Mouse (Mus musculus) embryonic facial prominence, embryonic 13.5 days (tissue): ENCODE measurements around the gene Yme1l1. TPM values are rescaled to one million over a fixed set of nuclear protein-coding genes. Genes with fewer than 3 reads are reported as not detected.

Source experiments
- ATAC-seq: fragments of 200-750 bp; cut with Nextera tagmentation; 2 replicates; pipeline ENCODE4 v1.8.0; 2017; ENCODE audit warnings: low read depth; ENCODE audit not compliant: insufficient number of reproducible peaks, insufficient read depth, low FRiP score, low TSS enrichment
- H3K27ac ChIP-seq: fragments of 300-500 bp; sonication (generic); 2 replicates; pipeline ENCODE4 v1.5.1; 2015; ENCODE audit warnings: moderate library complexity, mild to moderate bottlenecking, inconsistent platforms
- H3K27me3 ChIP-seq: fragments of 300-500 bp; sonication (generic); 2 replicates; pipeline ENCODE4 v1.6.1; 2015; ENCODE audit warnings: mild to moderate bottlenecking, inconsistent platforms
- H3K36me3 ChIP-seq: fragments of 300-500 bp; sonication (generic); 2 replicates; pipeline ENCODE4 v1.6.1; 2015; ENCODE audit warnings: mild to moderate bottlenecking, inconsistent platforms
- H3K4me1 ChIP-seq: fragments of 300-500 bp; sonication (generic); 2 replicates; pipeline ENCODE4 v1.6.1; 2015; ENCODE audit warnings: inconsistent platforms
- H3K4me2 ChIP-seq: fragments of 300-500 bp; sonication (generic); 2 replicates; pipeline ENCODE4 v1.6.1; 2015; ENCODE audit warnings: moderate library complexity, mild to moderate bottlenecking, inconsistent platforms
- H3K4me3 ChIP-seq: fragments of 300-500 bp; sonication (generic); 2 replicates; pipeline ENCODE4 v1.5.1; 2015; ENCODE audit warnings: mild to moderate bottlenecking, inconsistent platforms
- H3K9ac ChIP-seq: fragments of 300-500 bp; sonication (generic); 2 replicates; pipeline ENCODE4 v1.6.1; 2015; ENCODE audit warnings: mild to moderate bottlenecking, inconsistent platforms
- H3K9me3 ChIP-seq: fragments of 300-500 bp; sonication (generic); 2 replicates; pipeline ENCODE4 v1.6.1; 2016; ENCODE audit warnings: inconsistent platforms
- WGBS: fragments of 180-500 bp; shearing (Covaris S2); methylation state at CpG from one replicate; pipeline ENCODE4 v1.1.7; 2015; ENCODE audit warnings: mixed read lengths; 5-methylcytosine and 5-hydroxymethylcytosine counted together
- polyA plus RNA-seq: library from polyadenylated mRNA; unstranded; fragments of >200 nt; fragmentation: Nextera tagmentation; extraction: Ambion mirVana; gene quantifications from 2 replicates; pipeline ENCODE4 v1.2.1, GENCODE M21; 2015

Yme1l1 gene
- polyA plus RNA-seq: 81.1 and 89.1 TPM in 2 replicates

DNA sequence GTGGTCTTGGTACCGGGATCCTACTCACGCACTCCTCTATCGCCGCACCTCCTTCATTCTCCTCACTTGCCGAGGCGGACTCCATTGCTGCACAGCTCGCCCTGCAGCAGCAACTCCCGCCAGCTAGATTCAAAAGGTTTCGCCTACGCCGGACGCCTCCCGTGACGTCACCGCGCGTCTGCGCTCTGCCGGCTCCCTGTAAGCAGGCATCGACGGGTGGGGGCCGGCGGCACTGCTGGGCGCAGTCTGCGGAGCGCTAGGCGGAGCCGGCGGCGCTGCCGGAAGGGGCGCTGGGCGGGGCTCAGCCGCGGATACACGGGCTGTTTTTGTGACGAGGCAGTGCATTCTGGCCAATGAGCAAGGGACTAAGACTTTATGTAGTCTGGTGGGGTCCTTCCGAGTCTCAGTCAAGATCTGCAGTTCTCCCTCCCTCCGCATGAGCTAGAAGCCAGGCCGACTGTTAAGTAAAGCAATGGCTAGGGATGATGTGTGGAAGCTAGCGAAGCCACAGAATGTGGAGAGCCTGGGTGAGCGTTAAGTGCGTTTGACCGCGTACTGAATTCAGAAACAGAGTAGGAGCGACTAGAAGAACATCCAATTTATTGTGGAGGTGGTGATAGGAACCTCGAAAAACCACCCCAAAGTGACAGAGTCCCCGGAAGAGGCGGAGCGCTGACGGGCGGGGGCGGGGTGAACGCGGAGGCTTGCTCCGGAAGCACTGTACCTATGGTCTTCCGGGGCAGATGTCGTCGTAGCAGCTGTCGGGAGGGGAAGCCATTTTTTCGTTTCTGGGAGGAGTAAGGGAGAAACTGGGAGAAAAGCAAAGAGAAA is at the start of gene Yme1l1, which contains the start of gene Mastl:
Yme1l1 (plus strand) TSS at position 593 of the 831 bp plus-strand sequence.
Mastl (minus strand) TSS at position 248 of the 831 bp plus-strand sequence.
- H3K27me3 ChIP-seq: no peaks in the 10 kb centered on the region
- peaks cover 25% of the 10 kb centered on the region for H3K4me1 ChIP-seq
- 0% methylated on average over 61 of the region's 61 CpGs for WGBS
- H3K4me2 ChIP-seq: peak within 1 kb of the TSS; percentile 85
- H3K9me3 ChIP-seq: no peaks in the 10 kb centered on the region
- peak; percentile 99 for ATAC-seq
- H3K27ac ChIP-seq: peak within 1 kb of the TSS; percentile 99
- H3K9ac ChIP-seq: peak within 1 kb of the TSS; percentile 76
- H3K36me3 ChIP-seq: peaks cover 2% of the 10 kb centered on the region
- H3K4me3 ChIP-seq: peak within 1 kb of the TSS; percentile 59

DNA sequence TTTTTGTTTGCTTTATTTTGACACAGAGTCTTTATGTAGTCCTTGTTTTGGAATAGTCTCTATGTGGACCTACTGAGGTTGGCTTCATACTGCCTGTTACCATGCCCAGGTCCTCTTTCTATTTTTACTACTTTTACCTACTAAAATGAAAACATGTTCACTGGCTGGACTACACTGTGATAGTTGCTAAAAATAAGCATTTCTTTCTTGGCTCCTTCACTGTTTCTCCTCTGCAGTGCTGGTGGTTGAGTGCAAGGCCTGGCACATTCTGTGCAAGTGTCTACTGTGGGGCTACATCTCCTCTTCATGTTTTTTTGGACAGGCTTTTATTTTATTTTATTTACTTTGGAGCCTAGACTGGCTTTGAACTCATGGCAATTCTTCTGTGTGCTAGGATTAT is 36.6 kb upstream of the Yme1l1 start:
- no peaks in the 10 kb centered on the region for H3K27me3 ChIP-seq
- no peak overlapping the region for H3K9ac ChIP-seq
- H3K4me3 ChIP-seq: no peak overlapping the region
- no peak overlapping the region for H3K27ac ChIP-seq
- H3K36me3 ChIP-seq: peaks cover 30% of the 10 kb centered on the region
- no peaks in the 10 kb centered on the region for H3K9me3 ChIP-seq
- no peak overlapping the region for H3K4me2 ChIP-seq
- ATAC-seq: no peak
- no peaks in the 10 kb centered on the region for H3K4me1 ChIP-seq

GRCm38 (mm10) chr2:23155199-23155621 is 959 bp upstream of the Yme1l1 start:
- H3K9ac ChIP-seq: peak overlapping the region; percentile 76
- H3K4me2 ChIP-seq: peak overlapping the region; percentile 85
- H3K27ac ChIP-seq: peak overlapping the region; percentile 99
- no peaks in the 10 kb centered on the region; the same call in 1 of the 2 replicates for H3K36me3 ChIP-seq
- H3K4me1 ChIP-seq: peaks cover 25% of the 10 kb centered on the region
- H3K4me3 ChIP-seq: peak overlapping the region; percentile 59
- WGBS: 6% methylated on average over 5 of the region's 5 CpGs
- ATAC-seq: no peak
- no peaks in the 10 kb centered on the region for H3K27me3 ChIP-seq
- H3K9me3 ChIP-seq: no peaks in the 10 kb centered on the region

GRCm38 (mm10) chr2:23156608-23157081 is 476 bp downstream of the Yme1l1 start:
- peak overlapping the region; percentile 85 for H3K4me2 ChIP-seq
- no peaks in the 10 kb centered on the region for H3K9me3 ChIP-seq
- peak overlapping the region; percentile 99 for H3K27ac ChIP-seq
- H3K4me1 ChIP-seq: peaks cover 25% of the 10 kb centered on the region
- no peaks in the 10 kb centered on the region for H3K27me3 ChIP-seq
- WGBS: 1% methylated on average over 17 of the region's 17 CpGs
- H3K4me3 ChIP-seq: peak overlapping the region; percentile 59
- peaks cover 8% of the 10 kb centered on the region for H3K36me3 ChIP-seq
- peak overlapping the region; percentile 76 for H3K9ac ChIP-seq
- no peak for ATAC-seq

DNA sequence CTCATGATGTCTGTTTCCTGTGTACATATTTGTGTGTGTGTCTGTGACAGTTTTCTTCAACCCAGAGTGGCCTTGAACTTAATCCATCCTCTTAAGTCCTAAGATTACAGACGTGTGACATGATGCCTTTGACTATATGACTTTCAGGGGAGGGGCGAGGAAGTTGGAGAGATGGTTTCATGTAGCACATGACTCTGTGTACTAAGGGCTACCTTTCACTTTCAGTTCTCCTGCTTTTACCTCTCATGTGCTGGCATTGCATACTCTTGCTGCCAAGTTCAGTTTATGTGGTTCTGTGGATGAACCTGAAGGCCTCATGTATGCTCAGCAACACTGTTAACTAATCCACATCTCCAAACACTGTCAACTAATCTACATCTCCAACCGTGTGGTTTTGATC is 16.1 kb downstream of the Yme1l1 start:
- no peak overlapping the region for H3K27ac ChIP-seq
- H3K9me3 ChIP-seq: no peaks in the 10 kb centered on the region
- no peak overlapping the region for H3K4me2 ChIP-seq
- H3K36me3 ChIP-seq: peaks cover 72% of the 10 kb centered on the region
- no peaks in the 10 kb centered on the region for H3K4me1 ChIP-seq
- no peak overlapping the region for H3K9ac ChIP-seq
- H3K4me3 ChIP-seq: no peak overlapping the region
- H3K27me3 ChIP-seq: no peaks in the 10 kb centered on the region
- no peak for ATAC-seq
- WGBS: 83% methylated on average over 3 of the region's 3 CpGs

DNA sequence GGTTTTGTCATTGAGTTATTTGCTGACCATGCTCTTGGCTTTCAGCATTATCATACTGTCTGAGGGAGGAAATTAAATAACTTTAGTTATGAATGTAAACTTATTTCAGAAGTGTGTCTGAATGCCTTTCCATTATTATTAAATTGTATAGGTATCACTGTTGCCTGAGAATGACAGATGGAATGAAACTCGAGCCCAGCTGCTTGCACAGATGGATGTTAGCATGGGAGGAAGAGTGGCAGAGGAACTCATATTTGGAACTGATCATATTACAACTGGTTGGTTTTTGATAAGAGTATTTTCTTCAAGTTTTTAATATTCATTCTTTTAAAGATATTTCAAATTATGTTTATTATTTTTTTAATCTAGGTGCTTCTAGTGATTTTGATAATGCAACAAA is 38.2 kb downstream of the Yme1l1 start:
- no peaks in the 10 kb centered on the region for H3K9me3 ChIP-seq
- no peak for ATAC-seq
- H3K4me1 ChIP-seq: no peaks in the 10 kb centered on the region
- H3K4me2 ChIP-seq: no peak overlapping the region
- no peak overlapping the region for H3K4me3 ChIP-seq
- H3K36me3 ChIP-seq: peaks cover 63% of the 10 kb centered on the region
- 89% methylated on average over 1 of the region's 1 CpGs for WGBS
- H3K27me3 ChIP-seq: no peaks in the 10 kb centered on the region
- H3K9ac ChIP-seq: no peak overlapping the region
- no peak overlapping the region for H3K27ac ChIP-seq

DNA sequence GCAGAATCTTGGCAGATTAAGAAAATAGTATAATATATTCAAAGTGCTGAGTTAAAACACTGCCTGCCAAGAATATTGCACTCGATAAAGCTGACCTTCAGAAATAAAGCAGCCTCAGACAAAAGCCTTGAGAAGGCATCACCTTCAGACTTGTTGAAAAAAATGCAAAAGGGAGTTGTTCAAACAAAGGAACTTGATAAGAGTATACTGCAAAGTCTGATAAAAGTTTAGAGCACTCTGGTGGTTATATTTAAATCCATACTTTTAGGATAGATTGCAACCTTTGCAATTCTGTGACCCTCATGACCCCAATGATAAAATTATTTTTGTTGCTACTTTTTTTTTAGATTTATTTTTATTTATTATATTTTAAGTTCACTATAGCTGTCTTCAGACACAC is 44.9 kb downstream of the Yme1l1 start:
- Histone ChIP-seq H3K27me3 (no peaks in the 10 kb centered on the region), H3K27ac (no peak overlapping the region), H3K4me1 (no peaks in the 10 kb centered on the region), H3K9ac (no peak overlapping the region), H3K4me2 (no peak overlapping the region), H3K36me3 (peaks cover 24% of the 10 kb centered on the region), H3K9me3 (no peaks in the 10 kb centered on the region), H3K4me3 (no peak overlapping the region)
- WGBS: 95% methylated on average over 1 of the region's 1 CpGs
- ATAC-seq: no peak

DNA sequence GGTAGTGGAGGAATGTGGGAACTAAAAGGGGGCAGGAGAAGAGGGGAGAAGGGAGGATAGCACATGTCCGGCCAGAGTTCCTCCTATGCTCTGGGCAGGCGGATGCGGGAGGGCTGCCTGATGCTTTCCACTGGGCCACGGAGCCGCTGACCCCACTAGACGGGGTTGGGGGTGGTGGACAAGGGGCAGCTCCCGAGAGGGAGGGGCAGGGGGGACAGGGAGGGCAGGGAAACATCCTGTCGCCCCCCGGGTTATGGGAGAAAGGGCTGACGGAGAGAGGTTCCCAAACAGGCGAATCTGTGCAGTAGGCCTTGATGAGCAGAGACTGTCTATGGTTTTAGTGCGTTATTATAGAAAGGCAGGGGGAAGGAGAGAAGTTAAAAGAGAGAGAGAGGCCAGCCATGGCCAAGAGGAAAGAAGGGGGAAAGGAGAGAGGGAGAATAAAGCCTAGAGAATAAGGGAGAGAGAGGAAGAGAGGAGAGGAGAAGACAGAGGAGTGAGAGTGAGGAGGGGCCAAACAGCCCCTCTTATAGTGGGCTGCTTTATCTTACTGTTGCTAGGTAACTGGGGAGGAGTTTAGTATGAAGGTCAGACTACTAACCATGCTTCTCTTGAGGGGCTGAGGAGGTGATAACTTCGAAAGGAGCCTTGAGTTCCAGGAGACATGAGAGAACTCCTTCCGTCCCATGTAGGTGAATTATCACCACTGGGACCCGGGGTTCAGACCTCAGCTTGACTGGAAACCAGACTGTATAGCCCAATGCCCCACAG is 46.9 kb downstream of the Yme1l1 start:
- no peaks in the 10 kb centered on the region for H3K9me3 ChIP-seq
- H3K4me2 ChIP-seq: no peak overlapping the region
- peaks cover 17% of the 10 kb centered on the region for H3K36me3 ChIP-seq
- WGBS: 58% methylated on average over 15 of the region's 15 CpGs
- no peaks in the 10 kb centered on the region for H3K4me1 ChIP-seq
- H3K27me3 ChIP-seq: no peaks in the 10 kb centered on the region
- H3K4me3 ChIP-seq: no peak overlapping the region
- no peak overlapping the region for H3K9ac ChIP-seq
- no peak overlapping the region for H3K27ac ChIP-seq
- ATAC-seq: no peak

DNA sequence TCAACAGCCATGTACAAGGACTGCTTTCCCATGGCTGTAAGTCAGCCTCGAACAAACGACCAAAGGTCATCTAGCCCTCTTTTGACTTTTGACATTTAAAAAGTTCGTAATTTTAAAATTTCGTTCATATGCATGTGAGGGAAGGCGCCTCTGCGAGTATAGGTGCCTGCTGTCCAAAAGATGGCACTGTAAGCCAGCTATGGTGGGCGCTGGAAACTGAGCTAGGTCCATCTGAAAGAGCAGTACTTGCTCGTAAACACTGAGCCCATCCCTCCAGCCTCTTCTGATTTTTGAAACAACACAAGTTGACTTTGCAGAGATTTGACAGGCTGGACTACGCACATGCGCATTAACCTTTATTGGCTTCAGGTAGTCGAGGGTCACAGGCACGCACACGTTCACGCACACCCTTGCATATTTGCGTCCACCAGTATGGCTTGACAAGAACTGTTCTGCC is 50.9 kb downstream of the Yme1l1 start, which contains the start of gene 4931423N10Rik:
4931423N10Rik (plus strand) TSS at position 407 of the 457 bp plus-strand sequence.
- 77% methylated on average over 15 of the region's 15 CpGs for WGBS
- no peaks in the 10 kb centered on the region for H3K9me3 ChIP-seq

DNA sequence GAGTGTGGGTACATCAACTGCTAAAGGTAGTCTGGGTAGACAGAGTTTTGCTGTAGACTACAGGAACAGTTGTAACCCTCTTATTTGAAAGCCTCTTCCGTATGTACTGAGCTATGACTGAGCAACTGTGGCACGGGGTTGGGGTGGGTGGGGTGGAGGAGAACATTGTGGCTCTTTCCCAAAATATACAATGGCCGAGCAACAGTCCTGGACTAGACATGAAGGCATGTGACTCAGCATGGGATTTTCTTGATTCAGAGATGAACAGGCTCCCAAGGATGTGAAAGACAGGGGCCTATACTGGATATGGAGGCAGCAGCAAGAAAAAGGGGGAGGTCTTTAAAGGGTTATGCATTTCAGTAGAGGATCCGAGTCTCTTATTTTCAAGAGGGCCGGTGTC is 57.5 kb downstream of the Yme1l1 start:
- no peak overlapping the region for H3K9ac ChIP-seq
- no peaks in the 10 kb centered on the region for H3K36me3 ChIP-seq
- no peak overlapping the region for H3K27ac ChIP-seq
- H3K9me3 ChIP-seq: no peaks in the 10 kb centered on the region
- WGBS: 84% methylated on average over 5 of the region's 5 CpGs
- H3K4me1 ChIP-seq: no peaks in the 10 kb centered on the region
- no peak overlapping the region for H3K4me3 ChIP-seq
- H3K27me3 ChIP-seq: no peaks in the 10 kb centered on the region
- H3K4me2 ChIP-seq: no peak overlapping the region
- ATAC-seq: no peak

More for the DNA sequence above, 50.9 kb downstream of the Yme1l1 start, which contains the start of gene 4931423N10Rik:
- ATAC-seq: no peak
- H3K36me3 ChIP-seq: no peaks in the 10 kb centered on the region
- H3K4me3 ChIP-seq: no peak within 1 kb of the TSS
- H3K4me1 ChIP-seq: no peaks in the 10 kb centered on the region
- H3K27me3 ChIP-seq: no peaks in the 10 kb centered on the region
- H3K4me2 ChIP-seq: no peak within 1 kb of the TSS
- no peak within 1 kb of the TSS for H3K9ac ChIP-seq
- H3K27ac ChIP-seq: no peak within 1 kb of the TSS

GRCm38 (mm10) chr2:23225199-23225598 is 69.0 kb downstream of the Yme1l1 start:
- Histone ChIP-seq H3K36me3 (no peaks in the 10 kb centered on the region), H3K4me1 (no peaks in the 10 kb centered on the region), H3K4me3 (no peak overlapping the region), H3K9me3 (no peaks in the 10 kb centered on the region), H3K4me2 (no peak overlapping the region), H3K27ac (no peak overlapping the region), H3K27me3 (no peaks in the 10 kb centered on the region), H3K9ac (no peak overlapping the region)
- WGBS: 41% methylated on average over 6 of the region's 7 CpGs
- no peak for ATAC-seq
